Mouse (Mus musculus) intestine, embryonic 14.5 days (tissue): ENCODE results near the gene Tmem202. TPM values are rescaled to one million over a fixed set of nuclear protein-coding genes. Genes with fewer than 3 reads are reported as not detected.

Experiments used
- ATAC-seq: fragments of 200-750 bp; cut with Nextera tagmentation; replicated peaks from 2 replicates; pipeline ENCODE4 v1.8.0; 2017; ENCODE audit warnings: low read depth, moderate number of reproducible peaks, moderate TSS enrichment, moderate library complexity; ENCODE audit not compliant: low FRiP score, low TSS enrichment
- DNase-seq: peaks from one replicate; pipeline ENCODE4 v3.0.0-alpha.2; 2018; ENCODE audit warnings: low spot score
- H3K27ac ChIP-seq: fragments of 300-500 bp; sonication (generic); 2 replicates; pipeline ENCODE4 v1.5.1; 2014; ENCODE audit warnings: low read depth, mild to moderate bottlenecking, control low read depth
- H3K27me3 ChIP-seq: fragments of 300-500 bp; sonication (generic); replicated peaks from 2 replicates; pipeline ENCODE4 v1.6.1; 2014; ENCODE audit warnings: low read length, control low read depth; ENCODE audit not compliant: control insufficient read depth, insufficient read depth
- H3K36me3 ChIP-seq: fragments of 300-500 bp; sonication (generic); 2 replicates; pipeline ENCODE4 v1.6.1; 2014; ENCODE audit warnings: low read length, control low read depth; ENCODE audit not compliant: control insufficient read depth, insufficient read depth
- H3K4me1 ChIP-seq: fragments of 300-500 bp; sonication (generic); replicated peaks from 2 replicates; pipeline ENCODE4 v1.6.1; 2014; ENCODE audit warnings: low read length, control low read depth, mixed read lengths; ENCODE audit not compliant: control insufficient read depth, insufficient read depth
- H3K4me2 ChIP-seq: fragments of 300-500 bp; sonication (generic); 2 replicates; pipeline ENCODE4 v1.6.1; 2014; ENCODE audit warnings: low read length
- H3K4me3 ChIP-seq: fragments of 300-500 bp; sonication (generic); 2 replicates; pipeline ENCODE4 v1.5.1; 2014; ENCODE audit warnings: low read depth, low read length, control low read depth, mixed read lengths
- H3K9ac ChIP-seq: fragments of 300-500 bp; sonication (generic); 2 replicates; pipeline ENCODE4 v1.6.1; 2014; ENCODE audit warnings: mild to moderate bottlenecking, low read length
- H3K9me3 ChIP-seq: fragments of 300-500 bp; sonication (generic); 2 replicates; pipeline ENCODE4 v1.6.1; 2016; ENCODE audit warnings: low read length, control low read depth; ENCODE audit not compliant: control insufficient read depth
- WGBS: fragments of 180-500 bp; shearing (Covaris S2); extraction: QIAGEN DNeasy Blood & Tissue Kit; methylation state at CpG from one replicate; pipeline ENCODE4 v1.1.7; 2014; 5-methylcytosine and 5-hydroxymethylcytosine counted together
- polyA plus RNA-seq: library from polyadenylated mRNA; unstranded; fragments of >200 nt; fragmentation: Nextera tagmentation; extraction: Ambion mirVana; gene quantifications from 2 replicates; pipeline ENCODE4 v1.2.1, GENCODE M21; 2014

The Tmem202 gene
- polyA plus RNA-seq, 1 experiment from 2014 or later: not detected

GRCm38 (mm10) chr9:59567111-59567510, 27.5 kb upstream of the Tmem202 start:
- H3K9ac ChIP-seq: no peak overlapping the region
- H3K4me3 ChIP-seq: no peak overlapping the region
- no peaks in the 10 kb centered on the region for H3K4me1 ChIP-seq
- no peak overlapping the region for H3K4me2 ChIP-seq
- no peaks in the 10 kb centered on the region for H3K9me3 ChIP-seq
- ATAC-seq (peak; percentile 83), DNase-seq (peak; percentile 77)
- peaks cover 27% of the 10 kb centered on the region for H3K36me3 ChIP-seq
- 27% methylated on average over 6 of the region's 6 CpGs for WGBS
- no peaks in the 10 kb centered on the region for H3K27me3 ChIP-seq
- no peak overlapping the region for H3K27ac ChIP-seq

- H3K4me2 ChIP-seq: no peak overlapping the region
- no peaks in the 10 kb centered on the region for H3K4me1 ChIP-seq
- H3K4me3 ChIP-seq: no peak overlapping the region
- no peaks in the 10 kb centered on the region for H3K9me3 ChIP-seq
- H3K27me3 ChIP-seq: no peaks in the 10 kb centered on the region
- ATAC-seq (no peak), DNase-seq (peak; percentile 81)
- peaks cover 38% of the 10 kb centered on the region for H3K36me3 ChIP-seq
- H3K27ac ChIP-seq: no peak overlapping the region
- 23% methylated on average over 4 of the region's 4 CpGs for WGBS
- no peak overlapping the region for H3K9ac ChIP-seq
These were observed 26.0 kb upstream of the Tmem202 start for GRCm38 (mm10) chr9:59565600-59565999.

DNA sequence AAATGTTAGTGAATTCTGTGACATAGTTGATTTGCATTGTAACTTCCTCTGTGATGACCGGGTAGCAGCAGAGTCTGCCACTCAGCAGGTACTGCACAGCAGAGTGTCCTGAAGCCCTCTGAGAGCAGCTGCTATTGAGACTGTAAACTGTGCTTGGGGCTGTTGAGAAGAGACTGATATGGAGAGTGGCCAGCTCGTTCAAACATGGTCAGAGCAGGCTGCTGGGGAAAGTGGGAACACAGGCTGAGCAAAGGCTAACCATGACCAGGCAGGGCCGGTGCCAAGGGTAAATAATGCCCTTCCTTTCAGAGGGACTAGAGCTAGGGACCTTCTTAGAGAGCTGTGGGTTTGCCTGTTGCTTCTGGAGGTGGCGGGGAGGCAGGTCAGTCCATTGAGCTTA, 14.1 kb upstream of the Tmem202 start:
- Histone ChIP-seq H3K4me2 (no peak overlapping the region), H3K27me3 (no peaks in the 10 kb centered on the region), H3K9ac (no peak overlapping the region), H3K9me3 (no peaks in the 10 kb centered on the region), H3K27ac (no peak overlapping the region), H3K4me3 (no peak overlapping the region), H3K36me3 (peaks cover 26% of the 10 kb centered on the region), H3K4me1 (no peaks in the 10 kb centered on the region)
- no peak for ATAC-seq
- WGBS: 85% methylated on average over 4 of the region's 4 CpGs
- DNase-seq: no peak

DNA sequence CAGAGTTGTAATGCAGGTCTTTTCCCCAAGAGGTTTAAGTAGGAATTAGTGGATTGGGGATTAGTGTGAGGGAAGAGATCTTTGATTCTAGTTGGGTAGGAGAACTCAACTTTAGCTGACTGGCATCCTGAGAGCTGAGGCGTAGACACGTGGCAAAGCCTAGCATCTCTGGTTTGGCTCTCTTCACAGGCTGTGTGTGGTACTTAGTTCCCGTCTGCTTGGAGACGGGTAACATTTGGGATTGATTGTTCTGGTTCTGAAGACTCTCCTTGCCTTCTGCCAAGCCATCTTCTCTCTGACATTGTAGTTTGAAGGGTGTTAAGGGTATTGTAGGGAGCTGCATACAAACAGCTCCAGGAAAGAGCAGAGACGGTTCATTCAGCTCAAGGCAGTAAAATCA, 13.0 kb upstream of the Tmem202 start:
- no peak overlapping the region for H3K9ac ChIP-seq
- no peaks in the 10 kb centered on the region for H3K9me3 ChIP-seq
- no peaks in the 10 kb centered on the region for H3K27me3 ChIP-seq
- H3K4me3 ChIP-seq: no peak overlapping the region
- H3K4me2 ChIP-seq: no peak overlapping the region
- peaks cover 20% of the 10 kb centered on the region for H3K36me3 ChIP-seq
- no peaks in the 10 kb centered on the region for H3K4me1 ChIP-seq
- no peak overlapping the region for H3K27ac ChIP-seq
- no peak for ATAC-seq
- 87% methylated on average over 5 of the region's 5 CpGs for WGBS
- no peak for DNase-seq

GRCm38 (mm10) chr9:59551620-59552031, 12.0 kb upstream of the Tmem202 start:
- Histone ChIP-seq H3K4me1 (no peaks in the 10 kb centered on the region), H3K27ac (no peak overlapping the region), H3K36me3 (peaks cover 18% of the 10 kb centered on the region), H3K9me3 (no peaks in the 10 kb centered on the region), H3K27me3 (no peaks in the 10 kb centered on the region), H3K4me3 (no peak overlapping the region), H3K9ac (no peak overlapping the region), H3K4me2 (no peak overlapping the region)
- DNase-seq (no peak), ATAC-seq (no peak)
- WGBS: 69% methylated on average over 3 of the region's 3 CpGs

- no peak overlapping the region for H3K9ac ChIP-seq
- no peak overlapping the region for H3K27ac ChIP-seq
- H3K4me1 ChIP-seq: no peaks in the 10 kb centered on the region
- DNase-seq: no peak
- ATAC-seq: no peak
- 77% methylated on average over 5 of the region's 5 CpGs for WGBS
- no peak overlapping the region for H3K4me3 ChIP-seq
- no peaks in the 10 kb centered on the region for H3K27me3 ChIP-seq
- H3K4me2 ChIP-seq: no peak overlapping the region
- H3K36me3 ChIP-seq: peaks cover 15% of the 10 kb centered on the region
- no peaks in the 10 kb centered on the region for H3K9me3 ChIP-seq
These were observed 11.4 kb upstream of the Tmem202 start for GRCm38 (mm10) chr9:59551017-59551416.

DNA sequence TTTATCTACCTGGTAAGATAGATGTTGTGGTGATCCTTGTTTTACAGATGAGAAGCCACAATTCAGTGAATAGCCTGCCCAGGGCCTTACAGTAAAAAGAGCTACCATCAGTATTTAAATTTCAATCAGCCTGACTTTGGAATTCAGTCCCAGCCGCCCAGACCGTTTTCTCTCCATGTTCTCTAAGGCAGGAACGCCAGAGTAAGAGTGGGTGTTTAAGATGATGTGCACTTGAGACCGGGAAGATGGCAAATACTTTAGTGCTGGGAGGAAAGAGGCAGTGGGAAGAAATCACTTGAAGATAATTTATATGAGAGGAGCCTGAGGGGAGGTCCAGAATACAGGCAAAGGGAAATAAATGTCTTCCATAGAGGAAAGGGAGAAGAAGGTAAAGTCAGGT, 10.4 kb upstream of the Tmem202 start:
- no peak for DNase-seq

DNA sequence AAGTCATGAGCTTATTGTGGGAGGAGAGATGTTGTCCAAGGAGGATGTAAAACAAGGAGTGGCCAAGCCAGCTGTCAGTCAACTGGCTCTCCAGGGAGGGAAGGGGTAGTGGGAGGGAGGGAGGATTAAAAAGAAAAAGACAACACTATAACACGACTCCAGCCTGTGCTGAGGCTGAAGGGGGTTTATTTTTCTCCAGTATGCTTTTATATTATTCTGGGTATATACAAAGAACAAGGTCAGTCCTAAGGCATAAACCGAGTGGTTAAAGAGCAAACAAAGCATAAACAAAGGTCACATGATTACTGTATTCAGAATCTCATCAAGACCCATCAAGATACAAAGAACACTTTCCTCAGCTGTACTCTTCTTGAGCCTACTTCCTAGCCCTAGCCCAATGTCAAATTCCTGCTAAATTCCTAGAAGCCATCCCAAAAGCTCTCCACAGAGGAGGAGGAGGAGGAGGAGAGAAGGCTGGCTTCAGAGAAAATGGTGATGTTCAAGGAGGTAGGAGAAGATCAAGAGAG, 9.4 kb upstream of the Tmem202 start:
- DNase-seq (no peak), ATAC-seq (no peak)
- Histone ChIP-seq H3K4me1 (no peaks in the 10 kb centered on the region), H3K27me3 (no peaks in the 10 kb centered on the region), H3K4me3 (no peak overlapping the region), H3K9ac (no peak overlapping the region), H3K27ac (no peak overlapping the region), H3K9me3 (no peaks in the 10 kb centered on the region), H3K4me2 (no peak overlapping the region), H3K36me3 (0 out of 2 replicates have a peak, but pooled peaks cover 4% of the 10 kb centered on the region)
- 71% methylated on average over 2 of the region's 2 CpGs for WGBS

More for the DNA sequence above, 10.4 kb upstream of the Tmem202 start:
- WGBS: 82% methylated on average over 4 of the region's 4 CpGs
- no peak for ATAC-seq
- Histone ChIP-seq H3K4me3 (no peak overlapping the region), H3K27me3 (no peaks in the 10 kb centered on the region), H3K9ac (no peak overlapping the region), H3K9me3 (no peaks in the 10 kb centered on the region), H3K36me3 (peaks cover 9% of the 10 kb centered on the region), H3K27ac (no peak overlapping the region), H3K4me1 (no peaks in the 10 kb centered on the region), H3K4me2 (no peak overlapping the region)

DNA sequence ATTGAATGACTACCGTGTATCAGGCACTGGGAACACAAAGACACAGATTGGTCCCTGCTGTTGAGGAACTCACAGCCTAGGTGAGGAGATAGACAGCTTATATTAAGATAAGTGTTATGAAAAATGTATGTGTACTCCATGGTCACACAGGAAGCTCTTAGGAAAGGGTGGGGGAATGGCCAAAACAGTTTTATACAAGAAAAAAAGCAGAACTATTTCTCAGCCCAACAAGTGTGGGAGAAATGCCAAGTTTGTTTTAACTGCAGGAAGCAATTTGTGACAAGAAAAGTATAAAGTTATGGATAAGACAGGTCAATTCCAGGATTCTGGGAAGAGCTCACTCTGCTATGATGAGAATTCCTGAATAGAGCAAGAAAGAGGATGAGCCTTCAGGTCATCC, 8.2 kb upstream of the Tmem202 start:
- 80% methylated on average over 1 of the region's 1 CpGs for WGBS
- no peak for DNase-seq
- no peak overlapping the region for H3K9ac ChIP-seq
- H3K27me3 ChIP-seq: no peaks in the 10 kb centered on the region
- no peak overlapping the region for H3K27ac ChIP-seq
- H3K36me3 ChIP-seq: 0 out of 2 replicates have a peak, but pooled peaks cover 4% of the 10 kb centered on the region
- H3K9me3 ChIP-seq: no peaks in the 10 kb centered on the region
- no peaks in the 10 kb centered on the region for H3K4me1 ChIP-seq
- H3K4me3 ChIP-seq: no peak overlapping the region
- no peak for ATAC-seq
- H3K4me2 ChIP-seq: no peak overlapping the region
